Mouse (Mus musculus) neural tube, embryonic 11.5 days (tissue): ENCODE results near the gene Rhebl1. TPM values are rescaled to one million over a fixed set of nuclear protein-coding genes. Genes with fewer than 3 reads are reported as not detected.

Experiments used
- ATAC-seq: fragments of 200-750 bp; cut with Nextera tagmentation; 2 replicates; pipeline ENCODE4 v1.8.0; 2017; ENCODE audit warnings: moderate number of reproducible peaks, mild to moderate bottlenecking, moderate TSS enrichment, moderate library complexity; ENCODE audit not compliant: insufficient read depth, low FRiP score, low TSS enrichment
- DNase-seq: peaks from one replicate; pipeline ENCODE4 v3.0.0-alpha.2; 2015; ENCODE audit warnings: low spot score
- H3K27ac ChIP-seq: fragments of 300-500 bp; sonication (generic); 2 replicates; pipeline ENCODE4 v1.5.1; 2014; ENCODE audit warnings: low read depth, mild to moderate bottlenecking, low read length
- H3K27me3 ChIP-seq: fragments of 300-500 bp; sonication (generic); 2 replicates; pipeline ENCODE4 v1.6.1; 2014; ENCODE audit warnings: mild to moderate bottlenecking, low read length, mixed read lengths; ENCODE audit not compliant: control insufficient read depth, insufficient read depth
- H3K36me3 ChIP-seq: fragments of 300-500 bp; sonication (generic); 2 replicates; pipeline ENCODE4 v1.6.1; 2014; ENCODE audit warnings: mild to moderate bottlenecking, low read length, moderate library complexity, mixed read lengths; ENCODE audit not compliant: control insufficient read depth, insufficient read depth
- H3K4me1 ChIP-seq: fragments of 300-500 bp; sonication (generic); 2 replicates; pipeline ENCODE4 v1.6.1; 2014; ENCODE audit warnings: low read length, mixed read lengths; ENCODE audit not compliant: control insufficient read depth, insufficient read depth
- H3K4me2 ChIP-seq: fragments of 300-500 bp; sonication (generic); 2 replicates; pipeline ENCODE4 v1.6.1; 2014; ENCODE audit warnings: low read depth, mild to moderate bottlenecking, moderate library complexity
- H3K4me3 ChIP-seq: fragments of 300-500 bp; sonication (generic); 2 replicates; pipeline ENCODE4 v1.5.1; 2014; ENCODE audit warnings: low read depth, low read length
- H3K9ac ChIP-seq: fragments of 300-500 bp; sonication (generic); 2 replicates; pipeline ENCODE4 v1.6.1; 2014; ENCODE audit warnings: mild to moderate bottlenecking, low read length
- H3K9me3 ChIP-seq: fragments of 300-500 bp; sonication (generic); 2 replicates; pipeline ENCODE4 v1.6.1; 2016; ENCODE audit warnings: low read length; ENCODE audit not compliant: control insufficient read depth
- WGBS: fragments of 180-500 bp; shearing (Covaris S2); extraction: QIAGEN DNeasy Blood & Tissue Kit; methylation state at CpG from one replicate; pipeline ENCODE4 v1.1.7; 2014; 5-methylcytosine and 5-hydroxymethylcytosine counted together
- polyA plus RNA-seq: library from polyadenylated mRNA; unstranded; fragments of >200 nt; fragmentation: Nextera tagmentation; extraction: Ambion mirVana; gene quantifications from 2 replicates; pipeline ENCODE4 v1.2.1, GENCODE M21; 2014

Rhebl1 gene
- polyA plus RNA-seq, 1 experiment from 2014 or later: 19.8 TPM

GRCm38 (mm10) chr15:98852071-98852470 is 42.3 kb downstream of the Rhebl1 start:
- Histone ChIP-seq H3K27ac (no peak overlapping the region), H3K9me3 (no peaks in the 10 kb centered on the region), H3K4me1 (no peaks in the 10 kb centered on the region), H3K36me3 (peaks cover 64% of the 10 kb centered on the region), H3K9ac (no peak overlapping the region), H3K4me3 (no peak overlapping the region), H3K4me2 (no peak overlapping the region), H3K27me3 (no peaks in the 10 kb centered on the region)
- ATAC-seq: no peak
- DNase-seq: no peak
- WGBS: over 99% methylated on average over 9 of the region's 9 CpGs

GRCm38 (mm10) chr15:98851229-98851818 is 43.0 kb downstream of the Rhebl1 start:
- Histone ChIP-seq H3K27me3 (no peaks in the 10 kb centered on the region), H3K4me1 (no peaks in the 10 kb centered on the region), H3K9ac (no peak overlapping the region), H3K4me2 (no peak overlapping the region), H3K27ac (no peak overlapping the region), H3K36me3 (peaks cover 67% of the 10 kb centered on the region), H3K9me3 (no peaks in the 10 kb centered on the region), H3K4me3 (no peak overlapping the region)
- ATAC-seq (no peak), DNase-seq (no peak)
- WGBS: 87% methylated on average over 21 of the region's 21 CpGs

DNA sequence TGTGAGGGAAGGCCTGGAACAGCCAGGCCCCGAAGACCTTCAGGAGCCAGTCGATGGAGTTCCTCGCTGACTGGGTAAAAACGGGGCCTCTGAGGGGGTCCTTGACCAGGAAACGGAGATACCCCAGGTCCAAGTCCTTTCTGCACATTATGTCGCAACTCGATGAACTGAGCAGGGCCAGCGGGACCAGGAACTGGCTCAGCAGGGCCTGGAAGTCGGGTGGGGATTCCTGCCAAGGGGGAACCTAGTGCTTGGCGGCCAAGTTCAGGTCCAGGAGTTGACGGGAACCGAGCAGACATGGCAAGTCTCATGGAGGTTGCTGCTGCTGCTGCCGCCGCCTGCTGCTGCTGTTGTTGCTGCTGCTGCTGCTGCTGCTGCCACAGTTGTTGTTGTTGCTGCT is 43.7 kb downstream of the Rhebl1 start:
- H3K36me3 ChIP-seq: peaks cover 69% of the 10 kb centered on the region
- H3K27ac ChIP-seq: no peak overlapping the region
- no peak overlapping the region for H3K4me3 ChIP-seq
- no peak overlapping the region for H3K4me2 ChIP-seq
- H3K4me1 ChIP-seq: no peaks in the 10 kb centered on the region
- no peaks in the 10 kb centered on the region for H3K9me3 ChIP-seq
- no peak for ATAC-seq
- H3K9ac ChIP-seq: no peak overlapping the region
- 96% methylated on average over 14 of the region's 14 CpGs for WGBS
- DNase-seq: no peak
- H3K27me3 ChIP-seq: no peaks in the 10 kb centered on the region

GRCm38 (mm10) chr15:98849956-98850600 is 44.3 kb downstream of the Rhebl1 start:
- DNase-seq (no peak), ATAC-seq (no peak)
- WGBS: 92% methylated on average over 15 of the region's 16 CpGs
- no peak overlapping the region for H3K27ac ChIP-seq
- H3K36me3 ChIP-seq: peaks cover 72% of the 10 kb centered on the region
- H3K9me3 ChIP-seq: no peaks in the 10 kb centered on the region
- H3K9ac ChIP-seq: no peak overlapping the region
- no peaks in the 10 kb centered on the region for H3K4me1 ChIP-seq
- H3K4me3 ChIP-seq: no peak overlapping the region
- no peak overlapping the region for H3K4me2 ChIP-seq
- no peaks in the 10 kb centered on the region for H3K27me3 ChIP-seq

- Histone ChIP-seq H3K36me3 (peaks cover 72% of the 10 kb centered on the region), H3K4me3 (no peak overlapping the region), H3K4me1 (no peaks in the 10 kb centered on the region), H3K27ac (no peak overlapping the region), H3K4me2 (no peak overlapping the region), H3K9ac (no peak overlapping the region), H3K27me3 (no peaks in the 10 kb centered on the region), H3K9me3 (no peaks in the 10 kb centered on the region)
- ATAC-seq (no peak), DNase-seq (no peak)
- WGBS: 97% methylated on average over 11 of the region's 11 CpGs
These were observed 45.2 kb downstream of the Rhebl1 start for GRCm38 (mm10) chr15:98849165-98849564.

GRCm38 (mm10) chr15:98846140-98846539 is 48.2 kb downstream of the Rhebl1 start:
- ATAC-seq (no peak), DNase-seq (no peak)
- no peaks in the 10 kb centered on the region for H3K4me1 ChIP-seq
- H3K27ac ChIP-seq: no peak overlapping the region
- H3K4me2 ChIP-seq: no peak overlapping the region
- H3K36me3 ChIP-seq: peaks cover 71% of the 10 kb centered on the region
- no peaks in the 10 kb centered on the region for H3K9me3 ChIP-seq
- 92% methylated on average over 8 of the region's 8 CpGs for WGBS
- no peak overlapping the region for H3K9ac ChIP-seq
- H3K4me3 ChIP-seq: no peak overlapping the region
- no peaks in the 10 kb centered on the region for H3K27me3 ChIP-seq

GRCm38 (mm10) chr15:98845149-98845548 is 49.2 kb downstream of the Rhebl1 start:
- H3K9me3 ChIP-seq: no peaks in the 10 kb centered on the region
- ATAC-seq: no peak

DNA sequence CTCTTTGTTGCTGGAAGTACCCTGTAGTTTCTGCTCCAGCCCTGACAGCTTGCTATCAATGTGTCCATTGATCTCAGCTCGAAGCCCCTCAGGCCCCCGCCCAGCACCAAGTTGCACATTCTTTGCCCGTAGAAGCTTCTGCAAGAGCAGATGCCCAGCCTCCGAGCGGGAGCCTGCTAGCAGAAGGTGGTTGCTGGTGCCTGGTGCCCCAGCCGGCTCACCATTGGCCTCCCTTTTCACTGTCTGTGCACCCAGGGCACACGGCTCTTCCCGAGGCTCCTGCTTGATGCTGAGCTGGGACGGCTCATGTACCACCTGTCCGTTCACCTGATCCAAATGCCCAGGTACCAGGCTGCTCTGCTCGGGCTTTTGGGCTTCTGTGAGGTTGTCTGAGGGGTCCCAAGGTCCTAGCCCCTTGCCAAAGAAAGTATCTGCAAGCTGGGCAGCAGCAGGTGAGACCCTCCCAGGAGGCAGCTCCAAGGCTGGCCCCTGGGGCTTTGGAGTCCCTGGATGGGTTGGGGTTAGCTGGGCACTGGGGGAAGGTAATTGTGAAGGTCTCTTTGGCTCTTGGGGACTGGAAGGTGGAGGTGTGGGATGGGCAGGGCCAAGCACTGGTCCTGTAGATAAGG is 50.6 kb downstream of the Rhebl1 start:
- ATAC-seq: no peak
- H3K9me3 ChIP-seq: no peaks in the 10 kb centered on the region
- H3K9ac ChIP-seq: no peak overlapping the region
- H3K36me3 ChIP-seq: peaks cover 70% of the 10 kb centered on the region
- H3K4me3 ChIP-seq: no peak overlapping the region
- WGBS: 92% methylated on average over 11 of the region's 11 CpGs
- H3K27me3 ChIP-seq: no peaks in the 10 kb centered on the region
- no peak overlapping the region for H3K27ac ChIP-seq
- no peaks in the 10 kb centered on the region for H3K4me1 ChIP-seq
- H3K4me2 ChIP-seq: no peak overlapping the region
- no peak for DNase-seq

More at GRCm38 (mm10) chr15:98845149-98845548, 49.2 kb downstream of the Rhebl1 start:
- DNase-seq: no peak
- no peak overlapping the region for H3K9ac ChIP-seq
- no peaks in the 10 kb centered on the region for H3K27me3 ChIP-seq
- 97% methylated on average over 2 of the region's 2 CpGs for WGBS
- H3K4me3 ChIP-seq: no peak overlapping the region
- no peak overlapping the region for H3K27ac ChIP-seq
- peaks cover 72% of the 10 kb centered on the region for H3K36me3 ChIP-seq
- no peak overlapping the region for H3K4me2 ChIP-seq
- no peaks in the 10 kb centered on the region for H3K4me1 ChIP-seq
